Mouse (Mus musculus) left cerebral cortex, postnatal 4 days (tissue): ENCODE results near the gene Ttll11. TPM values are rescaled to one million over a fixed set of nuclear protein-coding genes. Genes with fewer than 3 reads are reported as not detected.

Experiments used
- DNase-seq: peaks from one replicate; pipeline ENCODE4 v3.0.0-alpha.2; 2022
- intact Hi-C: fragments of 180-260 bp; cut with DNase I; formaldehyde crosslinking; loops from one replicate; pipeline ENCODE4 v1.15.1; 2025
- total RNA-seq, 2 experiments: library from RNA; stranded (reverse); gene quantifications; 2 replicates each; pipeline ENCODE4 v1.2.3; 2021

Gene Ttll11
- total RNA-seq, 2 experiments from 2014 or later, result 8.7 to 9.6 TPM

- no peak for DNase-seq
- intact Hi-C loops, result no loop called here
These were observed 277.1 kb downstream of the Ttll11 start for GRCm38 (mm10) chr2:35702608-35703007.

GRCm38 (mm10) chr2:35702001-35702400 is 277.7 kb downstream of the Ttll11 start:
- intact Hi-C loops, result no loop called here
- no peak for DNase-seq

Other genes with a start within 250 kb of the Ttll11 start
- gene Ndufa8, start 69.5 kb upstream of the Ttll11 start, total RNA-seq, result 100 to 1,000 TPM; 136 to 151 TPM
- 1 to 10 TPM; 1.4 to 3.2 TPM for gene Morn5, start 69.5 kb upstream of the Ttll11 start, total RNA-seq
- gene Lhx6, start 125.5 kb upstream of the Ttll11 start, total RNA-seq, result 10 to 100 TPM; 53.3 to 53.7 TPM
- gene Mrrf, start 156.5 kb upstream of the Ttll11 start, total RNA-seq, result 10 to 100 TPM; 12.9 to 21.4 TPM
- 10 to 100 TPM; 48.1 to 52.6 TPM for gene Rbm18, start 156.9 kb upstream of the Ttll11 start, total RNA-seq